Mouse (Mus musculus) adrenal gland, postnatal 4 days (tissue): Measurements from ENCODE around the gene Osbpl8. TPM values are rescaled to one million over a fixed set of nuclear protein-coding genes. Genes with fewer than 3 reads are reported as not detected.

Experiments used
- DNase-seq, 2 experiments: peaks; one replicate each; pipeline ENCODE4 v3.0.0; 2021 to 2022; ENCODE audit warnings: low spot score in 2 of 2, mixed read lengths in 2 of 2
- total RNA-seq, 2 experiments: library from RNA; stranded (reverse); gene quantifications; 2 replicates each; pipeline ENCODE4 v1.2.3; 2021

Gene Osbpl8
- total RNA-seq, 2 experiments from 2014 or later = 30.8 to 33.9 TPM

DNA sequence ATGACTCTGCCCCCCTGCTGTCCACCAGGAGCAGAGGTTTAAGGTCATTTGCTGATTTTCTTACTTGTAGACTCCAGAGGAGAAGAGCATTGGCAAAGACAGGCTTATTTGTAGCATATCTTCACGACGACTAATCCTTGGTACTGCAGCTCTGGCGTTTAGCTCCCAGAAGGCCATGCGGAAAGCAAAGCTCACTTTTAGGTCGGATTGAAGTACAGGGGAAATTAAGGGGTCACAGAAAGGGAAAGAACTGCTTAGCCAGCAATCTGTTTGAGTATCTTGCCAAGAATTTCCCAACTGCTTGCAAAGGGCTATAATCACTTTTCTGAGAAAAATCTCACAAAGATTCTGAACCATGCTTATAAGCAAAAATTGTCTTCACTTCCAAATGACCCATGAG, 14.8 kb upstream of the Osbpl8 start:
- no peak for DNase-seq

DNA sequence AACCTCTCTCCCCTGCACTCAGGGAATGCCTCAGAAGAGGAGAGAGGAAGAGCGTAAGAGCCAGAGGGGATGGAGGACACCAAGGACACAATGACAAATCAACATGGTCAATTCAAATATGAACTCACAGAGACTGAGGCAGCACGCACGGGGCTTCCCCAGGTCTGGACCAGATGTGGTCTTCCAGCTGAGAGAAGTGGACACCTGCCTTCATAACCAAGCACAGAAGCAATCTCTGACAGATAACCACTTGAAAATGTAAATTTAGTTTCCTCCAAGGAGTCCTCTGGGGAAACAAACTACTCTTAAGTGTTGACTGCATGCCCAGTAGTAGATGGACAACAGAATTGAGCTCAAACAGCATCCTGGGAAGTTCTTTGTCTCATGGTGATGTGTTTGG, 9.5 kb upstream of the Osbpl8 start:
- no peak for DNase-seq

DNA sequence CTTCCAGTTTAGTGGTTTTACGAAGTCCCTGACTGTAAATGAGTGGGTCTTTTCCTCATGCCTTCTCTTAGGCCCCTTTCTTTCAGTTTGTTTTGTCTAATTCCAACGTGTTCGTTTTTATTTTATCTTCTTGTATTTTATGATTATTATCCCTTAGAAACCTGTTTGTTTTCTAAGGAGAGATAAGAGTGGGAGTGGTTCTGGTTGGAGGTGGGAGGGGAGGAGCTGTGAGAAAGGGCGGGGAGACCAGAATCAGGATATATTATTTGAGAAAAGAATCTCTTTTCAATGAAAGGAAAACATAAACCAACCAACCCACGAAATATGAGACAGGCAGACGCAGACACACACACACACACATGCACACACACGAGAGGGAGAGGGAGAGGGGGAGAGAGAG, 9.0 kb upstream of the Osbpl8 start:
- DNase-seq = no peak

DNA sequence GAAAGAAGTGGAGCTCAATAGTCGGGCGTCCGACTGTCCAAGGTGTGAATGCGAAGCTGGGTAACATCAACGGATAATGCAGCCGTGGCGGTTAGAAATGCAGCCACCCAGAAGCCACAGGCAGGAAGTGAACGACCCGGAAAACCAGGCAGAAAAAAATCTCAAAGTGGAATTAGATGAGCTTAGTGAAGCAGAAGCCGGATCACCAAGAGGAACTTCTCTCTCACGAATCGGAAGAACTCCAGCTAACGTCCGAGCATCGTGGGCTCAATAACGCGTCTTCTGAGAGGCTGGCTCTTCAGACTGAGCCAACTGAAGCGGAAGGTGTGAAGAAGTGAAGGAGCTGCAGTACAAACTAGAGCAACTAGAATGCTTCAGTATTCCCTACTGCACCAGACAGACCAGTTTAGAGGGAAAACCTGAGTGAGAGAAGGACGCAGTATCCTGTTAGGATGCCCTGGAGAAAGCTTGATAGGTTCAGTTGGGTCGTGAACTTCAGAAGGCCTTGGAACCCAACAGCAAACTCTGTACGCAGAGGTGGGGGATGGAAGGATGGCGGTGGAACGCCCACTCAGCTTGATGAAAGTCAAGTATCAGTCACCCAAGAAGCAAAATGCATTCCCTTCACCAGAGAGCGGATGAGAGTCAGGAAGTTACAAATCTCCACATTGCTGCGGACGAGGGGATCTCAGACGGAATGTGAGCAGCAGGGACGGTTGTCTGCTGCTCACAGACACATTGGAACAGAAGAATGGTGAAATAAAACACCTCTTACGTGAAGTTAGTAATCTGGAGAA, 8.0 kb upstream of the Osbpl8 start:
- no peak for DNase-seq

DNA sequence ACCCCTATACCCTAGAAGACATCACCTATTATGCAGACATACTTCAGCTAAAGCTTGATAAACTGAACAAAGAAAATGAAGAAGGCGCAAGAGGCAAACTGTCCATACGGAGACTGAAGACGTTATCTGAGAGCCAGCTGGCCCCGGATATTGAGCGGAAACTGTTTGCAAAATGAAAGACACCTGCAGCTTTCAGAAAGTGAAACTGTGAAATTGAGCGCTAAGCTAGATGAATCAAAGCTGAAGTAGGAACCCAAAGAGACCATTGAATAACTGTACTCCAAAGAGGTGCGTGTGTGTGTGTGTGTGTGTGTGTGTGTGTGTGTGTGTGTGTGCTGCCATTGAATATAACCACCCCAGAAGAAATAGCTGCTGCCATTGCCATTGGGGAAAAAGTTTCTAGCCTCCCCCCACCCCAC, 7.3 kb upstream of the Osbpl8 start:
- DNase-seq = no peak

DNA sequence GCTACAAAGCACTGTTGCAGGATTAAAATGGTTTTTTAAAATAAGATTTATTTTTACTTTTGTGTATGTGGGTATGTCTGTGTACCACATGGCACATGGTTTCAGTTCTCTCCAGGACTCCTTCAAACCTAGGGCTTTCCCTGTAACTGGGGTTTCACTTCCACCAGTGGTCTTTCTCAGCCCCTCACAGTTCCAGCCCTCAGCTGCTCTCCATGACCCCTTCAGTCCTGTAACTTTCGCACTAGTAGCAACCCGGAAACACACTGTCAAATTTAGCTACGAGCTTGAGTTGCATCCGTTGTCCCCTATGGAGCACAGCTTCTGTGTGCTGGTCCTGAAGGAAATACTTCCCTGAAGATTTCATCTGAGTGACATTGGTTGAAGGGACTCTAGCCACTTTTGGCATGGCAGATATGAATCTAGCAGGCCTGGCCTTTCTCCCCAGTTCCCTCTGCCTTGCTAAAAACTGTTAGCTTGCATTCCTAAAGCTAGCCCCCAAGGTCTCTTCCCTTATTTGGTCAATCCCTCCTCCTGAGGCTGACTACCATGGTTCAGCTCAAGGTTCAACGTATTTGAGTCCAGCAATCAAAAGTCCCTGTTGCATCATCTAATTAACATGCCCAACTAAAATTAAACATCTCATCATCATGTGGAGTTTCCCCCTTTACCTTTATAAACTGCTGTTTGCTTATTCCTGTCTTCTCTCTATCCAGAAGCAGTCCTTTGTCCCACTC, 4.6 kb upstream of the Osbpl8 start:
- no peak for DNase-seq

DNA sequence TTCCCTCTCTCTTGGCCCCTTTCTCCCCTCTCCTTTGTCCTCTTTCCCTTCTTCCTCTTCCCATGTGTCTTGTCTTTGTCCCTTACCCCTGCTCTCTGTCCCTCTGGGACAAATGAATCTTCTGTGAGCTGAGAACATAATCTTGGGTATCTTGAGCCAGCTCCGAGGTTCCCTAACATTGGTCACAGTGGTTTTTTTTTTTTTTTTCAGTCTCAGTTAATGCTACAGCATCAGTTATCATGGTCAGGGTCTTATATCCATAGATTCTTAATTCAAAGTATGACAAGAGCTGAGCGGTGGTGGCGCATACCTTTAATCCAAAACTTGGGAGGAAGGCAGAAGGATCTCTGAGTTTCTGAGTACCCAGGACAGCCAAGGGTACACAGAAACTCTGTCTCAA, 4.0 kb upstream of the Osbpl8 start:
- DNase-seq = no peak

DNA sequence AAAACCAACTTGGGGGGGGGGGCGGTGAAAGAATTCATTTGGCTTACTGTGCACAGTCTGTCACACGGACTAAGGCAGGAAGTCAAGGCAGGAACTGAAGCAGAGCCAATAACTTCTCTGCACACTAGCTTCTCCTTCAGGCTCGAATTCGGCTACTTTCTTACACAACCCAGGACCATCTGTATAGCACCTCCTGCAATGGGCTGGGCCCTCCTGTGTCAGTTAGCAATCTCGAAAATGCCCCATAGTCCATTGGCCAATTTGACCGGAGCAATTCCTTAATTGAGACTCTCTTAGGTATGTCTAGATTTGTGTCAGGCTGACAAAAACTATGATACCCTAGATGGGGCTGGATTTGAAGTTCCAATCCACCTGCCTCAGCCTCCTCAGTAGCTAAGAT, 3.2 kb upstream of the Osbpl8 start:
- DNase-seq = no peak

DNA sequence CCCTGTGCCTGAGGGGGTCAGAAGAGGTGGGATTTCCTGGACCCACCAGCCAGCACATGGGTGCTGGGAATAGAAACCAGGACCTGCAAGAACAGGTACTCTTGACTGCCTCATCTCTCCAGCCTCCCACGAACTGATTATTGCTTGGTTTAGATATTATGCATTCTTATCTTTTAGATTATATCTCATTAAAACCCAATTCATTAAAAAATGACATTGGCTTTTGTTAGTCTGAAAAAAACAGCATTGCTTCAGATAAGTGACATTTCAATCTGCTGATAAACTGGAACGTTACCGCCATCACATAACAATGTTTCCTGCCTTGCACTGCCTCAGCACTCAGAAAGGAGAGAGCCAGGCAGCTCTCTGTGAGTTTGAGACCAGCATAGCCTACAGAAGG, 1.5 kb upstream of the Osbpl8 start:
- no peak for DNase-seq

DNA sequence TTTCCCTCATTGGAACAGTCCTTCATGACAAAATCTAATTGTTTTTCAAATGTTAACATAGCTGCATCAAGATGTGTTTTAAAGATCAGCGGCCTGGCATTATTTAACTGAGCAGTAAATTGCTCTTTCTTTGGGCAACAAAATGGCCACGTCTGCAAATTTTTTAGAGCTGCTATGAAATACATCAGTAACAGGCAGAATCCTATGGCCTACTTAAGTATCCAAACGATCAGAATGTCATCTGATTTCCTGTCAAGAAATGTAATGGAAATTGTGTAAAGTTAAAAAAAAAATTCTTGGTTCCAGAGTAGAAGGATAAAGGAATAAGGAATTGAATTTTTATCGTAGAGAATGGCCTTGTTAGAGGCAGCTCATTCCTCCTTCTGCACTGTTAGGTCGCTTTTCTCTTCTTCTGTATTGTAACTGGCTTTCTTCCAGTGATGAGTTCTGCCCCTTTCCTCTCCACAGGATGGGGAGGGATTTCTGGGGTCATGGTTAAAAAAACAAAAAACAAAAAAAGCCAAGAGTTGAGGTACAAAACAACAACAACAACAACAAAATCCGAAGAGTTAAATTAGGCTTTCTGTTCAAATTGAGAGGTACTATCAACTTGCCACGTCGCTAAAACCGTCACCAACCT, 831 bp upstream of the Osbpl8 start:
- no peak for DNase-seq

DNA sequence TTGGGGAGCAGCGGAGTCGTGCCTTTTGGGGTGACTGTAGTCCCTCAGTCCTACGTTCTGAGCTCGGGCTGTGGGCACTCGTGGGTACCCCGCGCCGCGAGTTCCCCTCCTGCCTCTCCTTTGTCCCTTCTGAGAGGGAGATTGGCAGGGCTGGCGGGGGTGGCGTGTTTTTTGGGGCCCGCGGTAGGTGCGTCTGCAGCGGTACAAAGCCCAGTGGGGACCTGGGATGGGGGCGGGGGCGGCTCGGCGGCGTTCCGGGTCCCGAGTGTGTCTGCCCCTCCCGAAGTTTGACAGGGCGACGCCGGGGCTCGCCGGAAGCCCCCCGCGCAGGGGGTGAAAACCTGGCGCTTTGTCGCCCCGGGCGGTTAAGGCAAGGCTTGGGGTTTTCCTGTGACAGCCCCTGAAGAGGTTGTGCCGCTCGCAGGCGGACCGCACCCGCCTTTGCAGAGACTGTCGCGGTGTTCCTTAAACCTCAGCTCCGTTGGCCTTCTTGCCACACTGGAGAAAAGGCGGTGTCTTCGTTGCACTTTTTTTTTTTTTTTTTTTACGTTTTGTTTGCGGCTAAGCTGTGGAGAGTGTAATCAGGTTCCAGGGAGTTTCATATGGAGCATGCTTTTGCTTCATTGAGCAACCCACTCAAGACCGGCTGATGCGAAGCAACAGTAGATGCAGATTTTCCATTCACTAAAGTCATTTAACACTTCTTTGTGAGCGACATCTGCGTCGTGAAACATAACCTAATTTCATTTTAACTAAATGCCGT, 848 bp downstream of the Osbpl8 start:
- DNase-seq = peak in 1 of 2 experiments; percentile 45

DNA sequence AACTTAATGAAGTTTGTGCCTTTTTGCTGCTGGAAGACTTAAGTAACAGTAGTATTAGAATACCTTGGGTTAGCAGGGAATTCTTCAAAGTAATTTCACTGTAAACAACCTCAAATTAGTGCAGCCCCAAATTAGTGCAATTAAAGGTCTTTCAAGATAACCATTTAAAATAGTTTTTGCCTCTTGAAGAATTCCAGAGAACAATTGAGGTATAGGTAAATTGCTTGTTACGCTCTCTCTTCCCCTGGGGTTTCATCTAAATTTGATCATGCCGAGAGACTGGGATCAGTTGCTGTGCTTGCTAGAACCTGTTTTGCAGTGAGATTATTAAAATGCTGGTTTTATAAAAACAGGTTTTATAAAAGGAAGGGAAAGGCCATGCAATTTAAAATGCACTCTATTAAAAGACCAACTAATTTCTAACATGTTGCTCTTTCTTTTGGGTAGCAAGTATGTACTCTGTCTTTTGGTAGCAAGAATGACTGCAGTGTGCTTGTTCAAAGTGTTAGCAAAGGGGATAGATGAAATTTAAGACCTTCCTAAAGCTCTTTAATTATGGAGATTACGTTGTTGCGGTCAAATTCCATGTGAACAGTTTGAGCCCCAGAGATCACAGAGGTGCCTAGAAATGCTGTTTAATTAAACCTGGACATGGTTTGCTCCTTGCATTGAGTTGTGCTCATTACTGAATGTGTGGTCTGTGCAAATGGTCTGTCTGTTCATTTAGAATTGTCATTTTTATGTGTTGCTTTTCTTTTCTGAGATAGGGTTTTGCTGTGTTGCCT, 1.7 kb downstream of the Osbpl8 start:
- DNase-seq = no peak

DNA sequence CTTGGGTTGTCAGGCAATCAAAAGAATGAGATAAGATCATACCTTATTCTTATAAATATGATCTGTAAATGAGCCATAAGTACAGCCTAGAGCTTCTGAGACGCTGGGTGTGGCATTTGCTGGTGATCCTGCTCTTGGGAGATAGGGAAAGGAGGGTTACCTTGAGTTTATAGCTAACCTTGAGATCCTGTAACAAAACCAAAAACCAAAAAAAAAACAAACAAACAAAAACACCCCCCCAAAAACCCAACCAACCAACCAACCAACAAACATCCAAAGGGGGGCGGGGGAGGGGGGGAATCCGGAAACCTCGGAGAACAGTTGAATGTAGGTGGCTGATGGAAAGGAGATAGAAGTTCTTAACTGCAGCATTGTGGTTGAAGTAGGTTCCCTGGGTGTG, 2.9 kb downstream of the Osbpl8 start:
- no peak for DNase-seq

DNA sequence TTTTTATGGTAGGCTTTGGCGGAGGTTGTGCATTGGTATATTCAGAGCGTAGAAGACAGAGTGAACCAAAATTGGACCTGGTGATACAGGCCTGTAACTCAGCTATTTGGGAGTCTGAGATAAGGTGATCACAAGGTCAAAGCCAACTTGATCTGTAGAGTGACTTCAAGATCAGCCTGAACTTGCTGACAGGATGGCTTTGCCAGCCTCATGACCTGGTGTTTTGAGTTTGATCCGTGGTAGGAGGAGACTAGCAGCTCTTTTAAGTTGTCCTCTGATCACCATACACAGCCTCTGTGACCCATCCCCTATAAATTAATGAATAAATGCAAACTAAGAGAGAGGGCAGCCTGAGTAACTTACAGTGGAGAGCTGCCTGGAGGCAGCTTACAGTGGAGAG, 3.8 kb downstream of the Osbpl8 start:
- no peak for DNase-seq

DNA sequence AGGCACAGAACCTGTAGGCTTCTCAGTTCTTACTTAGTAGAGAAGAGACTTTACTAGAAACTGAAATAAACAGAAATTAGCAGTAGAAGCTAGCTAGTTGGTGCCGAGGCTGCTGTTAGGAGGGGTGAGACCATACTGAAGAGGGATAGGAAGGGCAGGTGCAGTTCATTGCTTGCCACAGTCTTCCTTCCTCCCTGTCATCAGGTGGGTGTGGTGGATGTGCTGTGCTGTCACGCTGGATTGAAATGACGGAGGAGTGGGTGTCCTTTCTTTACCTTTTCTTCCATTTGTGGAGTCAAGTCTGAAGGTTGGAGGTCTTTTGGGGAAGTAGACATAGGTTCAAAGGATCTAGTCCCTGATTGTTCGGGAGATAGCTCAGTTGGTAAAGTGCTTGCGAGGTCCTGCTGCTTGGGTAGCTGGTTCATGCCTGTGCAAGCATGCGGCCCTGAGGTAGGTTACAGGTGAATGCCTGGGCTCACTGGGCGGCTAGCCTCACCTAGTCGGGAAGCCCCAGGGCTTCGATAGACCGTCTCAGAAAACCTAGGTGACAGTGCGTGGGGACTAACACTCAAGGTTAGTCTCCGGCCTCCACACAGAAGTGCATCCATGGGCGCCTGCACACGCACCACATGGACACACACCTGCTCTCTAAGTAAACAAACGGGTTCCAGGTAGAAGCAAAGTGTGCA, 6.8 kb downstream of the Osbpl8 start:
- no peak for DNase-seq

DNA sequence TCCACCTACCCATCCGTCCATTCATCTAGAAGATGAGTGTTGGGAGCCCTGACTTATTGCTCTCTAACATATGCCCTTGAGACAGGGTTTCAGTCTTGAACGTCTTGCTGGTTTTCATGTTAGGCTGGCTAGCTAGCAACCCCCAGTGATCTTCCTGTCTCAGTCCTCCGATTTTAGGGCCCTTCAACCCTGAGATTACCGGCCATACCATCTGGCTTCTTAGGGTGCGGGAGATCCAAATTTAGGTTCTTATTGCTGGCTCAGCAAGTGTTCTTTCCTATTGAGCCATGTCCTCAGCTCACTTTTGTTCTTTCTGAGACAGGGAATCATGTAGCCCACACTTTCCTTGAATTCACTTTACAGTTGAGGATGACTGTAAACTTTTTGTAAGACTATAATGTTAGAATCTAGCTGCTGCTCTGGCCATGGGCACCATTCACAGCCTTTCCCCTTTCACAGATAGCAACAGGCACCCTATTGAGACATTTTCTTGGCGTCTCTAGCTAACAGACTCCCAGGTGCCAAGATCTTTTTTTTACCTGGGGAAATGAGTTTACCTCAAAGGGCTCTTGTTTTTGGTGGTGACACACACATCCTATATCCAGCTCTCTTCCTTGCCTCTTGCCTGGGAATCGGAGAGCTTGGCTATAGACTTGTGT, 9.2 kb downstream of the Osbpl8 start:
- no peak for DNase-seq

DNA sequence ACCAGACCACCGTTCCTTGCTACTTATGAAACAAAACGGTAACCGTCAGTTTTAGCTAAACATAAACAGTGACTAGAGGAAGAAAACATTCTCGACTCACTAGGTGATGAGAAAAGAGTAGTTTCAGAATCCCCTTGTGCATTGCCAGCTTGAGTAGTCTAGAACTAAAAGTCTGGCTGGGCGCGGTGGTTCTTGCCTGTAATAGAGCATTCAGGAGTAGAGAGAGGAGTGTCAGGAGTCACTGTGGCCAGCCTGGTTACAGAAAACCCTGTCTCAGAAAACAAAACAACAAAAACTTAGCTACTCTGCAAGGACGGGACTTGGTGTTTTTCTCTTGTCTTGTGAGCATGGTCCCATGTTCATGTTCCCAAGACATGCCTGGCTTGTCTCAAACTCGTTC, 12.8 kb downstream of the Osbpl8 start:
- no peak for DNase-seq

DNA sequence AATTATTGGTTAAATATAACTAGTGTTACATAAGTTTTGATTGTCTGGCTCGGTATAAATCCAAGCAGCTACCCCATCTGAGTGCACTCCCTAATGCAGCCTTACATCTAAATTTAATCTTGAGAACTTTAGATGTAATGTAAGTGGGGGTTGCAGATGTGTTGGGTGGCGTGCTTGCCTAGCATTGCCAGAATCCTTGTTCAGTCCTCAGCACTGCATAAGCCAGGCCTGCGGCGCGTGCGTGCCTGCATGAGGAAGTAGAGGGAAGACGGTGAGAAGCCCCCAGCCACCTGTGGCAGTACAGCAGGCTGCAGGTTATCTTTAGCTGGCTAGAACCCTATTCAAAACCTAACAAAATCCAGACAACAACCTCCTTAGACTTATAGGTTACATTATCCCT, 13.5 kb downstream of the Osbpl8 start:
- no peak for DNase-seq

DNA sequence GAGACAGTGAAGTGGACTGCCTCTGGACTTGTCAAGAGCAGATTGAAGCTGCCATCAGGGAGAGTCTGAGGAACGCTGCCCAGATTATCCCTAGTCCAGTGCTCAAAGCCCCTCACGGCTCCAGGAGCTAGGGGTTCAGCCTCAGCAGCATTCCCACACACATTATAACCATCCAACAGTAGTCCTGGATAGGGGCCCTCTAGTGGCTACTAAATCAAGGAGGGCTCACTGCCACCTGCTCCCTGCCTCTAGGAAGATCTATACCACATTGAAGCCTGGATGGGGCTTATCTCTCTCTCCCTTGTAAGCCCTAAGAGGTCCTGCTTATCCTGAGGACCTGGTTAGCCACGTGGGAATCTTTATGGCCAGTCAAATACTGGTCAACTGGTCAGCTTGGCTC, 16.1 kb downstream of the Osbpl8 start:
- DNase-seq = no peak
